16 mouse cellular contexts compared by ENCODE assay signal in the genomic region with DNA sequence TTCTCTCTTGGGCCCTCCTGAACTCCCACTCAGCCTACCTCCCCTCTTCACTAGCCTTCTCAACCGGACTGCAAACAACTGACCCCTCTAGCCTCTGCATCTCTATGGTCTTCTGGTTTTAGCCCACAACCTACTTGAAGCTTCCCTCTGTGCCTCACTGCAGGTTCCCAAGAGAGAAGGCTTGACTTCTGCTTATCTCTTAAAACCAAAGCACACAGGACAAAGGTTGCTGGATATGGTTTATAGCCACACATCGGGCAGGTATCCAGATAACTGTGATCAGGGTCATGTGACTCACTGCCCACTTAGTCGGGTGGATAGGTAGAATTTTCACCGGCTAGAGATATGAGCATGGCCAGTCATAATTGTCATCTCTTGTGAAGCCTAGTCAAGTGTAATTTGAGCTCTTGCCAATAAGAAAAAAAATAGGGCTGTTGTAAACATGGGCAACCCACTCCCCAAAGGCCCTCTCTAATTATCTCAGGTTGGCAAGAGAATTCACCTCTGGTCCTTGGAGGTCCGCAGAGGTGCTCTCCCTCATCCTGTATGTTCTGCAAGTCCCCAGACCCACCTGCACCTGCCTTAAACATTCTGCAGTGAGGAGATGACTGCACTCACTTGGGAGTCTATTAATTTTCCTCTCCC. TPM values are rescaled to one million over a fixed set of nuclear protein-coding genes. Genes with fewer than 3 reads are reported as not detected.
DNase-seq lines count a peak whose midpoint lies in the region; ATAC-seq and TF ChIP-seq lines count a peak whose summit lies in the region.
"Had no signal": no experiment of that assay in that cellular context is flagged by ENCODE, and none has a peak within 500 bp of the region (broad histone marks: within the 10 kb centered on the region; RNA-seq: fewer than 3 reads in every experiment).

No protein-coding gene starts in this region.

- peak; percentile 84 for ATAC-seq in intestine, embryonic 15.5 days
- no peak for ATAC-seq in hindbrain, embryonic 14.5 days (ENCODE audit: low FRiP score)
- ATAC-seq: forebrain, embryonic 14.5 days had no signal

- no peaks in the 10 kb centered on the region for H3K9me3 ChIP-seq in intestine, embryonic 15.5 days
- no peaks in the 10 kb centered on the region for H3K9me3 ChIP-seq in hindbrain, embryonic 14.5 days (ENCODE audit: control insufficient read depth, low read length)
- H3K9me3 ChIP-seq: heart, embryonic 15.5 days; hindbrain, embryonic 13.5 days had no signal

- no peak for TF ChIP-seq CTCF in kidney, adult 2 months (conservative IDR thresholded peaks at IDR 0.05; ENCODE audit: insufficient read depth, insufficient read length, low read depth, low read length)

- no peak for TF ChIP-seq POLR2A in kidney, adult 2 months (IDR thresholded peaks at IDR 0.05; ENCODE audit: low read depth, low read length)

- no peaks in the 10 kb centered on the region for H3K36me3 ChIP-seq in kidney, adult 2 months (ENCODE audit: control insufficient read depth, insufficient read depth, low read length)
- H3K36me3 ChIP-seq in intestine, embryonic 15.5 days: no peaks in the 10 kb centered on the region
- no peaks in the 10 kb centered on the region for H3K36me3 ChIP-seq in splenic B cell, adult 2 months (ENCODE audit: control insufficient read depth, insufficient read depth, low read length, poor library complexity, severe bottlenecking)
- H3K36me3 ChIP-seq in hindbrain, embryonic 14.5 days (replicated peaks; ENCODE audit: control insufficient read depth, insufficient read depth): no peaks in the 10 kb centered on the region
- H3K36me3 ChIP-seq: heart, embryonic 15.5 days; hindbrain, embryonic 13.5 days had no signal

- 50% methylated on average over 5 of the region's 5 CpGs for WGBS in kidney, adult 2 months
- 48% methylated on average over 5 of the region's 5 CpGs for WGBS in intestine, embryonic 15.5 days
- 80% methylated on average over 5 of the region's 5 CpGs for WGBS in hindbrain, embryonic 14.5 days

- peak overlapping the region; percentile 45 for H3K4me2 ChIP-seq in intestine, embryonic 15.5 days (replicated peaks)
- H3K4me2 ChIP-seq in hindbrain, embryonic 14.5 days (replicated peaks): no peak overlapping the region
- H3K4me2 ChIP-seq: heart, embryonic 15.5 days; hindbrain, embryonic 13.5 days had no signal

- peak; percentile 14 for DNase-seq in kidney, adult 2 months
- no peak for DNase-seq in kidney, postnatal 10 days
- DNase-seq in A20 (ENCODE audit: low read depth, low spot score): peak; percentile 66
- peak; percentile 47 for DNase-seq in splenic B cell, adult 2 months (ENCODE audit: low read depth, low spot score)
- DNase-seq in hindbrain, embryonic 14.5 days (ENCODE audit: low spot score): no peak
- DNase-seq in kidney, postnatal 25 days: no peak
- DNase-seq in gastrocnemius, postnatal 36 days: no peak
- DNase-seq: adrenal gland, postnatal 14 days; cerebellum, adult 9-10 months; embryo, embryonic 11 days; lung, postnatal 14 days; thymus, postnatal 14 days had no signal

- H3K4me1 ChIP-seq in kidney, adult 2 months (ENCODE audit: control insufficient read depth, insufficient read depth, low read length): no peaks in the 10 kb centered on the region
- H3K4me1 ChIP-seq in intestine, embryonic 15.5 days (replicated peaks): peaks cover 8% of the 10 kb centered on the region; the same call in 1 of the 2 replicates
- H3K4me1 ChIP-seq in hindbrain, embryonic 14.5 days (replicated peaks; ENCODE audit: control insufficient read depth, insufficient read depth, low read length): no peaks in the 10 kb centered on the region

- no peak overlapping the region for H3K9ac ChIP-seq in intestine, embryonic 15.5 days
- no peak overlapping the region for H3K9ac ChIP-seq in hindbrain, embryonic 14.5 days
- H3K9ac ChIP-seq: heart, embryonic 15.5 days; hindbrain, embryonic 13.5 days had no signal

- no peak overlapping the region for H3K4me3 ChIP-seq in kidney, adult 2 months (ENCODE audit: insufficient read depth, low read depth, low read length)
- no peak overlapping the region for H3K4me3 ChIP-seq in intestine, embryonic 15.5 days (replicated peaks)
- no peak overlapping the region for H3K4me3 ChIP-seq in hindbrain, embryonic 14.5 days (replicated peaks; ENCODE audit: low read length)
- H3K4me3 ChIP-seq: heart, embryonic 15.5 days; hindbrain, embryonic 13.5 days had no signal

- no peak overlapping the region for H3K27ac ChIP-seq in kidney, adult 2 months (ENCODE audit: insufficient read depth, low read depth, low read length)
- H3K27ac ChIP-seq in intestine, embryonic 15.5 days: peak overlapping the region; percentile 85
- H3K27ac ChIP-seq in hindbrain, embryonic 14.5 days: no peak overlapping the region
- H3K27ac ChIP-seq: heart, embryonic 15.5 days; hindbrain, embryonic 13.5 days had no signal

- intact Hi-C loops in gastrocnemius, postnatal 36 days (cut with DNase I): no loop called here

- H3K27me3 ChIP-seq in kidney, adult 2 months (replicated peaks; ENCODE audit: control insufficient read depth, insufficient read depth, low read length): no peaks in the 10 kb centered on the region
- H3K27me3 ChIP-seq in intestine, embryonic 15.5 days (replicated peaks): no peaks in the 10 kb centered on the region
- H3K27me3 ChIP-seq in splenic B cell, adult 2 months (ENCODE audit: control insufficient read depth, insufficient read depth, low read length, poor library complexity, severe bottlenecking): no peaks in the 10 kb centered on the region
- H3K27me3 ChIP-seq in hindbrain, embryonic 14.5 days (ENCODE audit: control insufficient read depth, insufficient read depth, low read length): no peaks in the 10 kb centered on the region
- H3K27me3 ChIP-seq: heart, embryonic 15.5 days; hindbrain, embryonic 13.5 days had no signal

RNA-seq across cellular contexts. Expression of a gene that starts 39.7 kb away (rescaled TPM):
- polyA plus RNA-seq in kidney, adult 2 months (2012; rRNA removed): 19.1 and 19.4 TPM in 2 replicates
- 7.0 and 9.0 TPM in 2 replicates for polyA plus RNA-seq in intestine, embryonic 15.5 days (2015; fragmentation: Nextera tagmentation; extraction: Ambion mirVana)
- 12.7 and 13.2 TPM in 2 replicates for polyA plus RNA-seq in hindbrain, embryonic 14.5 days (2014; fragmentation: Nextera tagmentation; extraction: Ambion mirVana)
- 10 to 100 TPM; 31.8 to 35.9 TPM for total RNA-seq in gastrocnemius, postnatal 36 days (2021)

Comparison
In these comparisons a context has a peak if more than half of its experiments do, and no peak if none do; other contexts are left out.
1. DNase-seq: peak in kidney, adult 2 months (single experiment), A20 (single experiment) and splenic B cell, adult 2 months (single experiment); none in kidney, postnatal 10 days (single experiment), hindbrain, embryonic 14.5 days (single experiment), kidney, postnatal 25 days (0 of 2) and gastrocnemius, postnatal 36 days (0 of 2).